Mouse (Mus musculus) ES-E14 (cell line): ENCODE measurements at regions not wholly inside any gene's neighbourhood (a gene's known extent, or its start where the extent isn't known, plus 50 kb on each side); places are given as distances from the start of the nearest gene placed in this dataset.

Source experiments
- CHD2 ChIP-seq: IDR thresholded peaks from 2 replicates; pipeline ENCODE4 v1.6.1; 2014; ENCODE audit warnings: mild to moderate bottlenecking, low read depth, low read length, inconsistent platforms
- MAFK ChIP-seq: IDR thresholded peaks from 2 replicates; pipeline ENCODE4 v1.6.1; 2014; ENCODE audit warnings: mild to moderate bottlenecking, low read depth, low read length, inconsistent platforms; ENCODE audit not compliant: insufficient read depth

- TF ChIP-seq CHD2 (no peak), MAFK (no peak)
Measured at GRCm38 (mm10) chr3:52858259-52858658, 158.8 kb downstream of the Cog6 start.
